Mouse (Mus musculus): ENCODE measurements around the gene Stx1b. TPM values are rescaled to one million over a fixed set of nuclear protein-coding genes. Genes with fewer than 3 reads are reported as not detected.
A peak's percentile ranks its signal among the peaks of the same experiment; 100 is the strongest.
"Not testable (repeated sequence)": the region's sequence is repeated elsewhere in the genome, so short reads cannot be mapped to it uniquely, and the experiment has no call there.

Stx1b gene
- total and polyA plus RNA-seq, 3 experiments = 0.77 to 3.8 (median 1.1) TPM

GRCm38 (mm10) chr7:127840886-127841285 is 16.5 kb upstream of the Stx1b start:
- WGBS = 4% methylated on average over 15 of the region's 15 CpGs
- Histone ChIP-seq H3K27me3 (ENCODE audit: control insufficient read depth, insufficient read depth, low read length) (no peaks in the 10 kb centered on the region), H3K27ac (peak overlapping the region; percentile 87), H3K4me1 (ENCODE audit: control insufficient read depth, insufficient read depth, low read length) (peaks cover 2% of the 10 kb centered on the region; the same call in 1 of the 2 replicates), H3K9ac (ENCODE audit: low read depth, low read length) (peak overlapping the region; percentile 70), H3K4me3 (peak overlapping the region; percentile 74), H3K79me2 (replicated peaks; ENCODE audit: control insufficient read depth, insufficient read depth, low read length) (no peaks in the 10 kb centered on the region), H3K36me3 (ENCODE audit: control insufficient read depth, insufficient read depth, low read length) (peaks cover 3% of the 10 kb centered on the region)
- no peak for TF ChIP-seq CTCF (IDR thresholded peaks at IDR 0.05)
- TF ChIP-seq EP300 (IDR thresholded peaks at IDR 0.05; ENCODE audit: insufficient read depth, low read depth, low read length) = no peak
- TF ChIP-seq POLR2A (IDR thresholded peaks at IDR 0.05; ENCODE audit: insufficient read depth, low read depth, low read length) = no peak
- peak in 1 of 2 experiments; percentile 65 for DNase-seq
- intact Hi-C loops (cut with DNase I) = loop anchor here (1.0 kb wide), 1 partner anchor 41 kb away; the partner anchor contains the start of gene Hsd3b7

GRCm38 (mm10) chr7:127840031-127840430 is 15.7 kb upstream of the Stx1b start:
- H3K27ac ChIP-seq; H3K79me2 ChIP-seq (replicated peaks; ENCODE audit: control insufficient read depth, insufficient read depth, low read length); intact Hi-C loops (cut with DNase I); DNase-seq; H3K4me1 ChIP-seq (ENCODE audit: control insufficient read depth, insufficient read depth, low read length); H3K27me3 ChIP-seq (ENCODE audit: control insufficient read depth, insufficient read depth, low read length); H3K4me3 ChIP-seq; H3K9ac ChIP-seq (ENCODE audit: low read depth, low read length); H3K36me3 ChIP-seq (ENCODE audit: control insufficient read depth, insufficient read depth, low read length): not testable (repeated sequence)
- 90% methylated on average over 2 of the region's 2 CpGs for WGBS
- TF ChIP-seq CTCF (IDR thresholded peaks at IDR 0.05) = 0 out of 2 replicates have a peak, but pooled peaks have one; percentile 3

- H3K79me2 ChIP-seq (replicated peaks; ENCODE audit: control insufficient read depth, insufficient read depth, low read length); H3K9ac ChIP-seq (ENCODE audit: low read depth, low read length); H3K27ac ChIP-seq; DNase-seq; H3K4me3 ChIP-seq; intact Hi-C loops (cut with DNase I); H3K27me3 ChIP-seq (ENCODE audit: control insufficient read depth, insufficient read depth, low read length); H3K4me1 ChIP-seq (ENCODE audit: control insufficient read depth, insufficient read depth, low read length); H3K36me3 ChIP-seq (ENCODE audit: control insufficient read depth, insufficient read depth, low read length): not testable (repeated sequence)
- peak; percentile 15; the same call in 1 of the 2 replicates for TF ChIP-seq CTCF (IDR thresholded peaks at IDR 0.05)
- WGBS = 81% methylated on average over 4 of the region's 4 CpGs
Measured at GRCm38 (mm10) chr7:127837878-127838277, 13.5 kb upstream of the Stx1b start.

GRCm38 (mm10) chr7:127837473-127837872 is 13.1 kb upstream of the Stx1b start:
- WGBS = 91% methylated on average over 5 of the region's 5 CpGs

GRCm38 (mm10) chr7:127835550-127835949 is 11.2 kb upstream of the Stx1b start:
- no peak overlapping the region for H3K4me3 ChIP-seq
- no peak overlapping the region for H3K27ac ChIP-seq
- H3K9ac ChIP-seq (ENCODE audit: low read depth, low read length) = no peak overlapping the region
- no peaks in the 10 kb centered on the region for H3K36me3 ChIP-seq (ENCODE audit: control insufficient read depth, insufficient read depth, low read length)
- no peaks in the 10 kb centered on the region for H3K79me2 ChIP-seq (replicated peaks; ENCODE audit: control insufficient read depth, insufficient read depth, low read length)
- no peaks in the 10 kb centered on the region for H3K27me3 ChIP-seq (ENCODE audit: control insufficient read depth, insufficient read depth, low read length)
- no peak for DNase-seq
- 81% methylated on average over 2 of the region's 2 CpGs for WGBS
- intact Hi-C loops (cut with DNase I) = no loop called here
- H3K4me1 ChIP-seq (ENCODE audit: control insufficient read depth, insufficient read depth, low read length) = no peaks in the 10 kb centered on the region
- no peak for TF ChIP-seq POLR2A (IDR thresholded peaks at IDR 0.05; ENCODE audit: insufficient read depth, low read depth, low read length)
- no peak for TF ChIP-seq CTCF (IDR thresholded peaks at IDR 0.05)
- TF ChIP-seq EP300 (IDR thresholded peaks at IDR 0.05; ENCODE audit: insufficient read depth, low read depth, low read length) = no peak

More at GRCm38 (mm10) chr7:127837473-127837872, 13.1 kb upstream of the Stx1b start:
- Histone ChIP-seq H3K27ac (no peak overlapping the region), H3K9ac (ENCODE audit: low read depth, low read length) (no peak overlapping the region), H3K79me2 (replicated peaks; ENCODE audit: control insufficient read depth, insufficient read depth, low read length) (no peaks in the 10 kb centered on the region), H3K4me3 (no peak overlapping the region), H3K4me1 (ENCODE audit: control insufficient read depth, insufficient read depth, low read length) (peaks cover 2% of the 10 kb centered on the region; the same call in 1 of the 2 replicates), H3K36me3 (ENCODE audit: control insufficient read depth, insufficient read depth, low read length) (no peaks in the 10 kb centered on the region), H3K27me3 (ENCODE audit: control insufficient read depth, insufficient read depth, low read length) (no peaks in the 10 kb centered on the region)
- TF ChIP-seq EP300 (IDR thresholded peaks at IDR 0.05; ENCODE audit: insufficient read depth, low read depth, low read length) (no peak), POLR2A (IDR thresholded peaks at IDR 0.05; ENCODE audit: insufficient read depth, low read depth, low read length) (no peak), CTCF (IDR thresholded peaks at IDR 0.05) (no peak)
- no peak for DNase-seq
- intact Hi-C loops (cut with DNase I) = no loop called here

GRCm38 (mm10) chr7:127823236-127824171 is 845 bp downstream of the Stx1b start:
- no peaks in the 10 kb centered on the region for H3K4me1 ChIP-seq (ENCODE audit: control insufficient read depth, insufficient read depth, low read length)
- intact Hi-C loops (cut with DNase I) = no loop called here
- no peak for DNase-seq
- H3K4me3 ChIP-seq = peak overlapping the region; percentile 28; the same call in 1 of the 2 replicates
- no peaks in the 10 kb centered on the region for H3K79me2 ChIP-seq (replicated peaks; ENCODE audit: control insufficient read depth, insufficient read depth, low read length)
- 84% methylated on average over 11 of the region's 11 CpGs for WGBS
- no peaks in the 10 kb centered on the region for H3K36me3 ChIP-seq (ENCODE audit: control insufficient read depth, insufficient read depth, low read length)
- H3K27ac ChIP-seq = no peak overlapping the region
- TF ChIP-seq POLR2A (IDR thresholded peaks at IDR 0.05; ENCODE audit: insufficient read depth, low read depth, low read length) = no peak
- 0 out of 2 replicates have a peak, but pooled peaks have one; percentile 19 for TF ChIP-seq CTCF (IDR thresholded peaks at IDR 0.05)
- no peak for TF ChIP-seq EP300 (IDR thresholded peaks at IDR 0.05; ENCODE audit: insufficient read depth, low read depth, low read length)
- H3K27me3 ChIP-seq (ENCODE audit: control insufficient read depth, insufficient read depth, low read length) = no peaks in the 10 kb centered on the region
- H3K9ac ChIP-seq (ENCODE audit: low read depth, low read length) = no peak overlapping the region

Measured in heart, adult 2 months (tissue).